Mouse (Mus musculus) Patski (cell line): ENCODE measurements at regions not wholly inside any gene's neighbourhood (a gene's known extent, or its start where the extent isn't known, plus 50 kb on each side); places are given as distances from the start of the nearest gene placed in this dataset.

Experiments used
- ATAC-seq: fragments of 100-300 bp; one replicate; pipeline ENCODE4 v1.8.0; 2021
- CTCF ChIA-PET: fragments of 350-600 bp; sonication (Branson Sonifier 250); formaldehyde crosslinking; loops from one replicate; lab custom pipeline; 2022; ENCODE audit warnings: inconsistent platforms; lab: Charles Lee
- POLR2A ChIA-PET: fragments of 350-600 bp; sonication (Branson Sonifier 250); formaldehyde crosslinking; loops from one replicate; lab custom pipeline; 2022; ENCODE audit warnings: antibody characterized with exemption, inconsistent platforms; lab: Charles Lee
- DNase-seq: peaks from one replicate; pipeline ENCODE4 v3.0.0-alpha.2; 2011; ENCODE audit warnings: low read depth, low spot score
- H3K27me3 ChIP-seq: fragments of 371-371 bp; one replicate; pipeline ENCODE4 v1.5.1; 2021
- CTCF ChIP-seq: fragments of 100-300 bp; IDR thresholded peaks from one replicate; pipeline ENCODE4 v1.5.1; 2021
- in situ Hi-C: fragments of 300-500 bp; cut with MboI; formaldehyde crosslinking; loops from 3 replicates; pipeline ENCODE4 v1.11.1; 2018; ENCODE audit warnings: low pct_unique_long_range_greater_than_20kb, mixed read lengths

- no peak for DNase-seq
- H3K27me3 ChIP-seq: no peaks in the 10 kb centered on the region
- in situ Hi-C loops: no loop called here
- ChIA-PET CTCF (no interaction called here), POLR2A (no interaction called here)
- TF ChIP-seq CTCF: no peak
- no peak for ATAC-seq
Observed at GRCm38 (mm10) chr3:156141355-156141754, 420.2 kb upstream of the Negr1 start.

GRCm38 (mm10) chr3:156149322-156149721, 412.3 kb upstream of the Negr1 start:
- no peaks in the 10 kb centered on the region for H3K27me3 ChIP-seq
- in situ Hi-C loops: no loop called here
- ChIA-PET CTCF (no interaction called here), POLR2A (no interaction called here)
- ATAC-seq (no peak), DNase-seq (no peak)
- TF ChIP-seq CTCF: no peak

- in situ Hi-C loops: no loop called here
- H3K27me3 ChIP-seq: no peaks in the 10 kb centered on the region
- no peak for TF ChIP-seq CTCF
- ChIA-PET CTCF (no interaction called here), POLR2A (no interaction called here)
- no peak for ATAC-seq
- DNase-seq: no peak
Observed at GRCm38 (mm10) chr3:156170076-156170475, 391.5 kb upstream of the Negr1 start.

GRCm38 (mm10) chr3:156198688-156199087, 362.9 kb upstream of the Negr1 start:
- DNase-seq: no peak
- ATAC-seq: no peak
- no peak for TF ChIP-seq CTCF
- in situ Hi-C loops: no loop called here
- no peaks in the 10 kb centered on the region for H3K27me3 ChIP-seq
- POLR2A ChIA-PET: no interaction called here
- CTCF ChIA-PET: no interaction called here

GRCm38 (mm10) chr3:156199749-156200467, 361.7 kb upstream of the Negr1 start:
- no peaks in the 10 kb centered on the region for H3K27me3 ChIP-seq
- in situ Hi-C loops: no loop called here
- ChIA-PET CTCF (no interaction called here), POLR2A (no interaction called here)
- no peak for TF ChIP-seq CTCF
- DNase-seq (no peak), ATAC-seq (no peak)

GRCm38 (mm10) chr3:156205246-156205645, 356.3 kb upstream of the Negr1 start:
- no peak for TF ChIP-seq CTCF
- in situ Hi-C loops: no loop called here
- CTCF ChIA-PET: no interaction called here
- no peaks in the 10 kb centered on the region for H3K27me3 ChIP-seq
- DNase-seq: no peak
- POLR2A ChIA-PET: no interaction called here
- no peak for ATAC-seq

- H3K27me3 ChIP-seq: no peaks in the 10 kb centered on the region
- DNase-seq (no peak), ATAC-seq (no peak)
- CTCF ChIA-PET: no interaction called here
- POLR2A ChIA-PET: no interaction called here
- no peak for TF ChIP-seq CTCF
- in situ Hi-C loops: no loop called here
Observed at GRCm38 (mm10) chr3:156208420-156208819, 353.2 kb upstream of the Negr1 start.

GRCm38 (mm10) chr3:156210827-156211226, 350.8 kb upstream of the Negr1 start:
- CTCF ChIA-PET: no interaction called here
- ATAC-seq: no peak
- no peaks in the 10 kb centered on the region for H3K27me3 ChIP-seq
- in situ Hi-C loops: no loop called here
- no peak for TF ChIP-seq CTCF
- POLR2A ChIA-PET: no interaction called here
- no peak for DNase-seq

GRCm38 (mm10) chr3:156214823-156215222, 346.8 kb upstream of the Negr1 start:
- POLR2A ChIA-PET: no interaction called here
- in situ Hi-C loops: no loop called here
- no peak for DNase-seq
- ATAC-seq: no peak
- H3K27me3 ChIP-seq: no peaks in the 10 kb centered on the region
- CTCF ChIA-PET: no interaction called here
- TF ChIP-seq CTCF: no peak

GRCm38 (mm10) chr3:156232111-156232510, 329.5 kb upstream of the Negr1 start:
- CTCF ChIA-PET: no interaction called here
- DNase-seq (no peak), ATAC-seq (no peak)
- TF ChIP-seq CTCF: no peak
- in situ Hi-C loops: no loop called here
- no peaks in the 10 kb centered on the region for H3K27me3 ChIP-seq
- POLR2A ChIA-PET: no interaction called here

GRCm38 (mm10) chr3:156235955-156236354, 325.6 kb upstream of the Negr1 start:
- in situ Hi-C loops: no loop called here
- no peaks in the 10 kb centered on the region for H3K27me3 ChIP-seq
- ATAC-seq (no peak), DNase-seq (no peak)
- ChIA-PET CTCF (no interaction called here), POLR2A (no interaction called here)
- TF ChIP-seq CTCF: no peak

GRCm38 (mm10) chr3:156252256-156252861, 309.2 kb upstream of the Negr1 start:
- in situ Hi-C loops: no loop called here
- TF ChIP-seq CTCF: no peak
- ChIA-PET POLR2A (no interaction called here), CTCF (no interaction called here)
- DNase-seq: no peak
- H3K27me3 ChIP-seq: no peaks in the 10 kb centered on the region
- ATAC-seq: no peak
